Mouse (Mus musculus): ENCODE results near the gene Mgll. TPM values are rescaled to one million over a fixed set of nuclear protein-coding genes. Genes with fewer than 3 reads are reported as not detected.
A peak's percentile ranks its signal among the peaks of the same experiment; 100 is the strongest.

The Mgll gene
- polyA plus RNA-seq, 1 experiment from 2014 or later = 43.6 TPM

- Histone ChIP-seq H3K27ac (no peak overlapping the region), H3K36me3 (ENCODE audit: insufficient read depth, low read length) (no peaks in the 10 kb centered on the region), H3K4me2 (ENCODE audit: low read length) (no peak overlapping the region), H3K9me3 (replicated peaks; ENCODE audit: low read length) (no peaks in the 10 kb centered on the region), H3K4me3 (replicated peaks; ENCODE audit: low read depth, low read length) (no peak overlapping the region), H3K27me3 (ENCODE audit: insufficient read depth, low read length) (no peaks in the 10 kb centered on the region), H3K4me1 (replicated peaks; ENCODE audit: insufficient read depth, low read length) (no peaks in the 10 kb centered on the region; the same call in 1 of the 2 replicates), H3K9ac (ENCODE audit: low read depth, low read length) (no peak overlapping the region)
- WGBS = 53% methylated on average over 7 of the region's 7 CpGs
- ATAC-seq (replicated peaks; ENCODE audit: low FRiP score, low read depth) = no peak
- no peak for DNase-seq (ENCODE audit: low spot score)
- no peak for TF ChIP-seq CTCF (IDR thresholded peaks at IDR 0.05; ENCODE audit: low read depth)
Measured at GRCm38 (mm10) chr6:88683380-88684053, 40.7 kb upstream of the Mgll start.

- H3K36me3 ChIP-seq (ENCODE audit: insufficient read depth, low read length) = no peaks in the 10 kb centered on the region
- no peak overlapping the region for H3K4me2 ChIP-seq (ENCODE audit: low read length)
- ATAC-seq (replicated peaks; ENCODE audit: low FRiP score, low read depth) = no peak
- H3K4me1 ChIP-seq (replicated peaks; ENCODE audit: insufficient read depth, low read length) = no peaks in the 10 kb centered on the region; the same call in 1 of the 2 replicates
- no peak for DNase-seq (ENCODE audit: low spot score)
- no peaks in the 10 kb centered on the region for H3K27me3 ChIP-seq (ENCODE audit: insufficient read depth, low read length)
- H3K9ac ChIP-seq (ENCODE audit: low read depth, low read length) = no peak overlapping the region
- no peak overlapping the region for H3K27ac ChIP-seq
- 81% methylated on average over 11 of the region's 11 CpGs for WGBS
- no peak for TF ChIP-seq CTCF (IDR thresholded peaks at IDR 0.05; ENCODE audit: low read depth)
- no peak overlapping the region for H3K4me3 ChIP-seq (replicated peaks; ENCODE audit: low read depth, low read length)
- H3K9me3 ChIP-seq (replicated peaks; ENCODE audit: low read length) = no peaks in the 10 kb centered on the region
Measured at GRCm38 (mm10) chr6:88688171-88688570, 36.0 kb upstream of the Mgll start.

- DNase-seq (ENCODE audit: low spot score) (no peak), ATAC-seq (replicated peaks; ENCODE audit: low FRiP score, low read depth) (no peak)
- Histone ChIP-seq H3K9me3 (replicated peaks; ENCODE audit: low read length) (no peaks in the 10 kb centered on the region), H3K27me3 (ENCODE audit: insufficient read depth, low read length) (no peaks in the 10 kb centered on the region), H3K27ac (no peak overlapping the region), H3K4me3 (replicated peaks; ENCODE audit: low read depth, low read length) (no peak overlapping the region), H3K9ac (ENCODE audit: low read depth, low read length) (no peak overlapping the region), H3K4me2 (ENCODE audit: low read length) (no peak overlapping the region), H3K36me3 (ENCODE audit: insufficient read depth, low read length) (no peaks in the 10 kb centered on the region), H3K4me1 (replicated peaks; ENCODE audit: insufficient read depth, low read length) (no peaks in the 10 kb centered on the region)
- 68% methylated on average over 3 of the region's 3 CpGs for WGBS
- TF ChIP-seq CTCF (IDR thresholded peaks at IDR 0.05; ENCODE audit: low read depth) = no peak
Measured at GRCm38 (mm10) chr6:88688712-88689111, 35.5 kb upstream of the Mgll start.

GRCm38 (mm10) chr6:88690211-88690610 is 34.0 kb upstream of the Mgll start:
- DNase-seq (ENCODE audit: low spot score) = peak; percentile 34
- H3K36me3 ChIP-seq (ENCODE audit: insufficient read depth, low read length) = no peaks in the 10 kb centered on the region
- H3K9me3 ChIP-seq (replicated peaks; ENCODE audit: low read length) = no peaks in the 10 kb centered on the region
- TF ChIP-seq CTCF (IDR thresholded peaks at IDR 0.05; ENCODE audit: low read depth) = no peak
- H3K27ac ChIP-seq = no peak overlapping the region
- no peak overlapping the region for H3K9ac ChIP-seq (ENCODE audit: low read depth, low read length)
- H3K4me1 ChIP-seq (replicated peaks; ENCODE audit: insufficient read depth, low read length) = no peaks in the 10 kb centered on the region
- 60% methylated on average over 3 of the region's 3 CpGs for WGBS
- H3K27me3 ChIP-seq (ENCODE audit: insufficient read depth, low read length) = no peaks in the 10 kb centered on the region
- no peak overlapping the region for H3K4me3 ChIP-seq (replicated peaks; ENCODE audit: low read depth, low read length)
- H3K4me2 ChIP-seq (ENCODE audit: low read length) = no peak overlapping the region
- no peak for ATAC-seq (replicated peaks; ENCODE audit: low FRiP score, low read depth)

- Histone ChIP-seq H3K9ac (ENCODE audit: low read depth, low read length) (no peak overlapping the region), H3K4me3 (replicated peaks; ENCODE audit: low read depth, low read length) (no peak overlapping the region), H3K27me3 (ENCODE audit: insufficient read depth, low read length) (no peaks in the 10 kb centered on the region), H3K27ac (no peak overlapping the region), H3K36me3 (ENCODE audit: insufficient read depth, low read length) (no peaks in the 10 kb centered on the region), H3K9me3 (replicated peaks; ENCODE audit: low read length) (no peaks in the 10 kb centered on the region), H3K4me1 (replicated peaks; ENCODE audit: insufficient read depth, low read length) (no peaks in the 10 kb centered on the region), H3K4me2 (ENCODE audit: low read length) (no peak overlapping the region)
- 88% methylated on average over 2 of the region's 2 CpGs for WGBS
- no peak for ATAC-seq (replicated peaks; ENCODE audit: low FRiP score, low read depth)
- no peak for TF ChIP-seq CTCF (IDR thresholded peaks at IDR 0.05; ENCODE audit: low read depth)
- DNase-seq (ENCODE audit: low spot score) = no peak
Measured at GRCm38 (mm10) chr6:88691361-88691760, 32.9 kb upstream of the Mgll start.

- Histone ChIP-seq H3K27me3 (ENCODE audit: insufficient read depth, low read length) (no peaks in the 10 kb centered on the region), H3K27ac (no peak overlapping the region), H3K9ac (ENCODE audit: low read depth, low read length) (no peak overlapping the region), H3K4me1 (replicated peaks; ENCODE audit: insufficient read depth, low read length) (no peaks in the 10 kb centered on the region), H3K4me2 (ENCODE audit: low read length) (no peak overlapping the region), H3K9me3 (replicated peaks; ENCODE audit: low read length) (no peaks in the 10 kb centered on the region), H3K36me3 (ENCODE audit: insufficient read depth, low read length) (no peaks in the 10 kb centered on the region), H3K4me3 (replicated peaks; ENCODE audit: low read depth, low read length) (no peak overlapping the region)
- no peak for TF ChIP-seq CTCF (IDR thresholded peaks at IDR 0.05; ENCODE audit: low read depth)
- 79% methylated on average over 1 of the region's 1 CpGs for WGBS
- ATAC-seq (replicated peaks; ENCODE audit: low FRiP score, low read depth) (no peak), DNase-seq (ENCODE audit: low spot score) (no peak)
Measured at GRCm38 (mm10) chr6:88702887-88703286, 21.3 kb upstream of the Mgll start.

- TF ChIP-seq CTCF (IDR thresholded peaks at IDR 0.05; ENCODE audit: low read depth) = no peak
- DNase-seq (ENCODE audit: low spot score) = peak; percentile 56
- ATAC-seq (replicated peaks; ENCODE audit: low FRiP score, low read depth) = peak; percentile 65; the same call in 1 of the 2 replicates
- no peaks in the 10 kb centered on the region for H3K27me3 ChIP-seq (ENCODE audit: insufficient read depth, low read length)
- H3K36me3 ChIP-seq (ENCODE audit: insufficient read depth, low read length) = no peaks in the 10 kb centered on the region
- H3K4me2 ChIP-seq (ENCODE audit: low read length) = no peak overlapping the region
- WGBS = 50% methylated on average over 5 of the region's 5 CpGs
- H3K4me3 ChIP-seq (replicated peaks; ENCODE audit: low read depth, low read length) = no peak overlapping the region
- H3K4me1 ChIP-seq (replicated peaks; ENCODE audit: insufficient read depth, low read length) = no peaks in the 10 kb centered on the region
- no peaks in the 10 kb centered on the region for H3K9me3 ChIP-seq (replicated peaks; ENCODE audit: low read length)
- no peak overlapping the region for H3K27ac ChIP-seq
- H3K9ac ChIP-seq (ENCODE audit: low read depth, low read length) = no peak overlapping the region
Measured at GRCm38 (mm10) chr6:88703731-88704130, 20.5 kb upstream of the Mgll start.
